Mouse (Mus musculus) CH12.LX (cell line): ENCODE measurements at regions not wholly inside any gene's neighbourhood (a gene's known extent, or its start where the extent isn't known, plus 50 kb on each side); places are given as distances from the start of the nearest gene placed in this dataset.

ENCODE experiments used
- CTCF ChIP-seq, 2 experiments: IDR thresholded peaks in 1 of 2; conservative IDR thresholded peaks in 1 of 2; 2 replicates each; pipeline ENCODE4 v1.5.1; 2011 to 2012; ENCODE audit warnings: low read depth in 2 of 2, low read length in 2 of 2, improper control_type of control experiment in 1 of 2, inconsistent platforms in 1 of 2, mild to moderate bottlenecking in 1 of 2, moderate library complexity in 1 of 2
- E2F4 ChIP-seq: IDR thresholded peaks from 2 replicates; pipeline ENCODE4 v1.6.1; 2011; ENCODE audit warnings: low read depth, low read length, improper control_type of control experiment; ENCODE audit not compliant: insufficient replicate concordance
- ETS1 ChIP-seq: conservative IDR thresholded peaks from 2 replicates; pipeline ENCODE4 v1.6.1; 2012; ENCODE audit warnings: low read depth, mild to moderate bottlenecking, inconsistent platforms, low read length, improper control_type of control experiment, moderate library complexity
- KAT2A ChIP-seq: IDR thresholded peaks from 2 replicates; pipeline ENCODE4 v1.6.1; 2012; ENCODE audit warnings: low read length, improper control_type of control experiment, inconsistent platforms; ENCODE audit not compliant: insufficient replicate concordance
- MYC ChIP-seq: IDR thresholded peaks from 2 replicates; pipeline ENCODE4 v1.6.1; 2011; ENCODE audit warnings: low read depth, mild to moderate bottlenecking, improper control_type of control experiment, low read length
- NRF1 ChIP-seq: IDR thresholded peaks from 2 replicates; pipeline ENCODE4 v1.6.1; 2014; ENCODE audit warnings: low read depth, mild to moderate bottlenecking, inconsistent platforms, low read length, improper control_type of control experiment, moderate library complexity
- POLR2A ChIP-seq: IDR thresholded peaks from 2 replicates; pipeline ENCODE4 v1.6.1; 2011; ENCODE audit warnings: low read depth, mild to moderate bottlenecking, improper control_type of control experiment, low read length
- RCOR1 ChIP-seq: conservative IDR thresholded peaks from 2 replicates; pipeline ENCODE4 v1.6.1; 2012; ENCODE audit warnings: low read depth, mild to moderate bottlenecking, inconsistent platforms, low read length, improper control_type of control experiment

GRCm38 (mm10) chr11:40251131-40251530 lies 443.9 kb downstream of the Mat2b start:
- TF ChIP-seq RCOR1 (no peak), POLR2A (no peak), MYC (no peak), E2F4 (0 out of 2 replicates have a peak, but pooled peaks have one; percentile 3), CTCF (conservative IDR thresholded peaks at IDR 0.05 in 1 of 2, IDR thresholded peaks at IDR 0.05 in 1 of 2; ENCODE audit: low read depth in 2 of 2, low read length in 2 of 2) (no peak), KAT2A (no peak), NRF1 (no peak), ETS1 (peak; percentile 47)
